18 mouse cellular contexts compared by ENCODE assay signal in the genomic region with DNA sequence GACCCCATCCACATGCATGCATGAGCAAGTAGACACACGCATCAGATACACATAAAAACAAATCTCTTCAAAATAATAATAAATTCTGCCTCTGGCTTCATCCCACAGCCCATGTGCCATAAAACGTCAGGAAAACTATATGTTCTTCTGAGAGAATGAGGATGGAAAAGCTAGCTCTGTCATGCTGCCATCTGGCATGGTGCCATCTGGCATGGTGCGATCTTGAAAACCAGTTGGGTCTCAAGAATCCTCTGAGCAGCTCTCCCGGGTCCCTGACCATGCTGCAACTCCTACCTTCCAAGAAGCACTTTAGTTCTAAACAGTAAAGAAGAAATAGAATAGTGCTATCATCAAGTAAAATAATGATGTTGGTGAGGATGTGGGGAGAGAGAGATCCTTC.
DNase-seq lines count a peak whose midpoint lies in the region; TF ChIP-seq lines count a peak whose summit lies in the region.
"Had no signal": no experiment of that assay in that cellular context is flagged by ENCODE, and none has a peak within 500 bp of the region (broad histone marks: within the 10 kb centered on the region; RNA-seq: fewer than 3 reads in every experiment).

No protein-coding gene starts in this region.

- DNase-seq in adrenal gland, postnatal 25 days, result peak; percentile 25
- no peak for DNase-seq in adrenal gland, adult 18-20 months (ENCODE audit: low spot score in 2 of 2)
- peak; percentile 60 for DNase-seq in gastrocnemius, adult 2 months
- no peak for DNase-seq in gastrocnemius, adult 8-10 months (ENCODE audit: low spot score in 2 of 2)
- DNase-seq in left cerebral cortex, postnatal 4 days, result peak; percentile 73
- DNase-seq in left cerebral cortex, adult 9 months (ENCODE audit: low spot score in 2 of 2), result no peak
- peak; percentile 60 for DNase-seq in testis, postnatal 10 days (ENCODE audit: low spot score)
- DNase-seq in testis, postnatal 14 days (ENCODE audit: low spot score), result no peak
- DNase-seq: adrenal gland, adult 8-10 months; kidney, adult 11 months; liver, embryonic 13.5 days; midbrain, embryonic 14.5 days; retina, postnatal 1 day; thymus, adult 2 months had no signal

- no peak for TF ChIP-seq CTCF in gastrocnemius, adult 2 months (IDR thresholded peaks at IDR 0.05)

- intact Hi-C loops in gastrocnemius, adult 2 months (cut with DNase I), result no loop called here
- intact Hi-C loops in left cerebral cortex, postnatal 4 days (cut with DNase I), result loop anchor here (10.0 kb wide), 2 partner anchors 88 to 348 kb away; no protein-coding TSS in a partner anchor

- no peak overlapping the region; the same call in 1 of the 2 replicates for H3K4me3 ChIP-seq in gastrocnemius, adult 2 months
- H3K4me3 ChIP-seq: embryonic facial prominence, embryonic 12.5 days; heart, embryonic 12.5 days; hindbrain, embryonic 15.5 days; layer of hippocampus, adult 2 months; liver, embryonic 13.5 days had no signal

- peak overlapping the region; percentile 94 for H3K27ac ChIP-seq in gastrocnemius, adult 2 months
- H3K27ac ChIP-seq: embryonic facial prominence, embryonic 12.5 days; hindbrain, embryonic 15.5 days; layer of hippocampus, adult 2 months; liver, embryonic 13.5 days had no signal

Comparison
In these comparisons a context has a peak if more than half of its experiments do, and no peak if none do; other contexts are left out.
1. DNase-seq: peak in adrenal gland, postnatal 25 days (single experiment), gastrocnemius, adult 2 months (single experiment), left cerebral cortex, postnatal 4 days (single experiment) and testis, postnatal 10 days (single experiment); none in adrenal gland, adult 18-20 months (0 of 2), gastrocnemius, adult 8-10 months (0 of 2), left cerebral cortex, adult 9 months (0 of 2) and testis, postnatal 14 days (single experiment).